Mouse (Mus musculus): ENCODE measurements around the gene Kl. TPM values are rescaled to one million over a fixed set of nuclear protein-coding genes. Genes with fewer than 3 reads are reported as not detected.

Kl gene
- total and polyA plus RNA-seq, 2 experiments = not detected

- DNase-seq (ENCODE audit: extremely low read depth, low read depth, low spot score) = peak; percentile 90
- H3K9ac ChIP-seq (ENCODE audit: low read depth, low read length) = no peak overlapping the region
- H3K27me3 ChIP-seq (ENCODE audit: control insufficient read depth, insufficient read depth, low read length) = no peaks in the 10 kb centered on the region
- 59% methylated on average over 5 of the region's 5 CpGs for WGBS
- no peak overlapping the region for H3K4me3 ChIP-seq (ENCODE audit: insufficient read depth, low read depth, low read length)
- no peaks in the 10 kb centered on the region for H3K79me2 ChIP-seq (ENCODE audit: control insufficient read depth, insufficient read depth, low read length)
- H3K4me1 ChIP-seq (ENCODE audit: control insufficient read depth, insufficient read depth, low read length) = peaks cover 12% of the 10 kb centered on the region
- H3K36me3 ChIP-seq (ENCODE audit: control insufficient read depth, insufficient read depth, low read length) = peaks cover 57% of the 10 kb centered on the region
- H3K27ac ChIP-seq (replicated peaks; ENCODE audit: insufficient read depth, low read depth, low read length) = peak overlapping the region; percentile 51
- TF ChIP-seq POLR2A (IDR thresholded peaks at IDR 0.05; ENCODE audit: extremely low read depth, insufficient read depth, low read length) = no peak
- no peak for TF ChIP-seq CTCF (IDR thresholded peaks at IDR 0.05; ENCODE audit: low read depth, low read length)
Observed at GRCm38 (mm10) chr5:151042911-151043310, 90.5 kb downstream of the Kl start.

Data from liver, adult 2 months (tissue).